Mouse (Mus musculus) kidney, adult 2 months (tissue): ENCODE data around the gene Rps6ka2.

ENCODE experiments used
- CTCF ChIP-seq: fragments of 200-500 bp; conservative IDR thresholded peaks from 2 replicates; pipeline ENCODE4 v1.5.1; 2011; ENCODE audit warnings: low read depth, mild to moderate bottlenecking, control low read depth, low read length, moderate library complexity, mixed read lengths; ENCODE audit not compliant: insufficient read depth, insufficient read length
- POLR2A ChIP-seq: fragments of 200-500 bp; IDR thresholded peaks from one replicate; pipeline ENCODE4 v1.6.1; 2011; ENCODE audit warnings: low read depth, low read length, control low read depth

DNA sequence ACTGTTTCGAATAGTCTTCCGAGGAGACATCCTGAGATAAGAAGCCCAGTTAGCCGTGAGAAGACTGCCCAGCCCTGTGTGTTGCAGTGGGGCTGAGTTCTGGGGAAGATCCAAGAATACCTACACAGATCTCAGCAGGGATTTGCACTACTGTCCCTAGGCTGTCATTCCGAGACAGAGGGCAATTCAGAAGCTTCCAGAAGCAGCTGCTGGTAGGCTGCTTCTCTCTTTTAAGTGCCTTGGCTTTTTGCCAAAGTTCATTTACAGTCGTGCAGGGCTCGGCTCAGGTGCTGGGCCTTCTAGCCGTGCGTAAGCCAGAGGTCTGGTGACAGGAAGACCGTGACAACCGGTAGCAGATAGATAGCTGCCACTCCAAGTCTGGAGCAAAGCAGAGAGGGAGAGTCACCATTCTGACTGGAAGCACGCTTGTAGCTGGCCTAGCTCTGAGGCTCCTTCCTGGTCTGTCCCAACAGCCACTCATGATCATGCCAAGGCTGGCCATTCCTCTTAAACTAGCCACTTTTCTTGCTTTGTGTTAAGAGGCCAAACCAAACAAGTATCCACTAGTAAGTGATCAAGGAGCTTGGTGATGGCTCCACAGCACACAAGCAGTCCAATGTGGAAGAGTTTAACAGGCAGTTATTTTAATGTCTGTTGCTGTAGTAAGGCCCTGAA lies 49.3 kb downstream of the Rps6ka2 start:
- TF ChIP-seq CTCF (no peak), POLR2A (no peak)
